Mouse (Mus musculus) MEL (cell line): ENCODE data around the gene Pde7b. TPM values are rescaled to one million over a fixed set of nuclear protein-coding genes. Genes with fewer than 3 reads are reported as not detected.

ENCODE experiments used
- DNase-seq: peaks from one replicate; pipeline ENCODE4 v3.0.0; 2011; ENCODE audit warnings: low read depth, low spot score
- H3K27ac ChIP-seq: 2 replicates; pipeline ENCODE4 v1.5.1; 2012; ENCODE audit warnings: low read depth, mild to moderate bottlenecking, control low read depth, low read length, moderate library complexity; ENCODE audit not compliant: control insufficient read depth
- H3K27me3 ChIP-seq, 2 experiments: fragments of 150-350 bp in 1 of 2; sonication (generic) in 1 of 2; 2 replicates each; pipeline ENCODE4 v1.6.1; 2012; ENCODE audit warnings: low read length in 2 of 2, mild to moderate bottlenecking in 2 of 2, improper control_type of control experiment in 1 of 2, moderate library complexity in 1 of 2; ENCODE audit not compliant: insufficient read depth in 2 of 2, control insufficient read depth in 1 of 2
- H3K36me3 ChIP-seq, 2 experiments: 2 replicates each; pipeline ENCODE4 v1.6.1; 2012 to 2014; ENCODE audit warnings: low read length in 2 of 2, improper control_type of control experiment in 1 of 2, inconsistent platforms in 1 of 2, mild to moderate bottlenecking in 1 of 2; ENCODE audit not compliant: insufficient read depth in 2 of 2, control insufficient read depth in 1 of 2
- H3K4me1 ChIP-seq, 2 experiments: fragments of 150-350 bp in 1 of 2; sonication (generic) in 1 of 2; 2 replicates each; pipeline ENCODE4 v1.6.1; 2012; ENCODE audit warnings: low read length in 2 of 2, improper control_type of control experiment in 1 of 2, mild to moderate bottlenecking in 1 of 2; ENCODE audit not compliant: insufficient read depth in 2 of 2, control insufficient read depth in 1 of 2
- H3K4me3 ChIP-seq, 2 experiments: fragments of 150-350 bp in 1 of 2; sonication (generic) in 1 of 2; 2 replicates each; pipeline ENCODE4 v1.5.1; 2012; ENCODE audit warnings: low read depth in 2 of 2, low read length in 2 of 2, mild to moderate bottlenecking in 2 of 2, moderate library complexity in 2 of 2, control low read depth in 1 of 2, improper control_type of control experiment in 1 of 2; ENCODE audit not compliant: control insufficient read depth in 1 of 2, insufficient read depth in 1 of 2
- H3K79me2 ChIP-seq: 2 replicates; pipeline ENCODE4 v1.6.1; 2012; ENCODE audit warnings: mild to moderate bottlenecking, low read length, moderate library complexity; ENCODE audit not compliant: control insufficient read depth, poor library complexity, insufficient read depth
- H3K9ac ChIP-seq: 2 replicates; pipeline ENCODE4 v1.6.1; 2012; ENCODE audit warnings: low read depth, mild to moderate bottlenecking, control low read depth, low read length, moderate library complexity; ENCODE audit not compliant: control insufficient read depth, poor library complexity, severe bottlenecking
- H3K9me3 ChIP-seq: fragments of 150-350 bp; sonication (generic); replicated peaks from 2 replicates; pipeline ENCODE4 v1.6.1; 2012; ENCODE audit warnings: mild to moderate bottlenecking, low read length, improper control_type of control experiment, moderate library complexity; ENCODE audit not compliant: insufficient read depth
- CHD2 ChIP-seq: IDR thresholded peaks from 2 replicates; pipeline ENCODE4 v1.6.1; 2011; ENCODE audit warnings: low read length, improper control_type of control experiment
- CTCF ChIP-seq, 3 experiments: IDR thresholded peaks in 2 of 3; conservative IDR thresholded peaks in 1 of 3; 2 replicates each; pipeline ENCODE4 v1.5.1; 2011 to 2012; ENCODE audit warnings: low read length in 3 of 3, low read depth in 2 of 3, mild to moderate bottlenecking in 2 of 3, improper control_type of control experiment in 1 of 3, inconsistent platforms in 1 of 3, mixed read lengths in 1 of 3, moderate library complexity in 1 of 3; ENCODE audit not compliant: control insufficient read depth in 1 of 3, insufficient read depth in 1 of 3, poor library complexity in 1 of 3, severe bottlenecking in 1 of 3
- E2F4 ChIP-seq: IDR thresholded peaks from 2 replicates; pipeline ENCODE4 v1.6.1; 2011; ENCODE audit warnings: low read depth, low read length, improper control_type of control experiment, borderline replicate concordance
- ELF1 ChIP-seq: IDR thresholded peaks from 2 replicates; pipeline ENCODE4 v1.6.1; 2014; ENCODE audit warnings: low read depth, mild to moderate bottlenecking, inconsistent platforms, low read length, improper control_type of control experiment, moderate library complexity
- EP300 ChIP-seq, 2 experiments: IDR thresholded peaks; 2 replicates each; pipeline ENCODE4 v1.6.1; 2011; ENCODE audit warnings: improper control_type of control experiment in 2 of 2, low read length in 2 of 2, low read depth in 1 of 2, mild to moderate bottlenecking in 1 of 2
- ETS1 ChIP-seq: IDR thresholded peaks from 2 replicates; pipeline ENCODE4 v1.6.1; 2012; ENCODE audit warnings: low read depth, mild to moderate bottlenecking, inconsistent platforms, low read length, improper control_type of control experiment, moderate library complexity
- GABPA ChIP-seq: IDR thresholded peaks from 2 replicates; pipeline ENCODE4 v1.6.1; 2012; ENCODE audit warnings: low read depth, mild to moderate bottlenecking, inconsistent platforms, low read length, improper control_type of control experiment, moderate library complexity
- GATA1 ChIP-seq: IDR thresholded peaks from 2 replicates; pipeline ENCODE4 v1.6.1; 2011; ENCODE audit warnings: low read depth, low read length, improper control_type of control experiment
- HCFC1 ChIP-seq: IDR thresholded peaks from 2 replicates; pipeline ENCODE4 v1.6.1; 2012; ENCODE audit warnings: low read depth, mild to moderate bottlenecking, inconsistent platforms, low read length, improper control_type of control experiment, moderate library complexity
- JUND ChIP-seq: IDR thresholded peaks from 2 replicates; pipeline ENCODE4 v1.6.1; 2011; ENCODE audit warnings: low read depth, mild to moderate bottlenecking, improper control_type of control experiment, low read length
- MAX ChIP-seq: IDR thresholded peaks from 2 replicates; pipeline ENCODE4 v1.6.1; 2011; ENCODE audit warnings: low read length, improper control_type of control experiment
- MYB ChIP-seq: IDR thresholded peaks from 2 replicates; pipeline ENCODE4 v1.6.1; 2011; ENCODE audit warnings: mild to moderate bottlenecking, low read depth, low read length, improper control_type of control experiment
- MYC ChIP-seq: IDR thresholded peaks from 2 replicates; pipeline ENCODE4 v1.6.1; 2011; ENCODE audit warnings: low read depth, mild to moderate bottlenecking, low read length, improper control_type of control experiment, moderate library complexity
- NELFE ChIP-seq: IDR thresholded peaks from 2 replicates; pipeline ENCODE4 v1.6.1; 2011; ENCODE audit warnings: low read depth, low read length, improper control_type of control experiment
- POLR2A ChIP-seq, 2 experiments: IDR thresholded peaks; 2 replicates each; pipeline ENCODE4 v1.6.1; 2011 to 2012; ENCODE audit warnings: low read length in 2 of 2, mild to moderate bottlenecking in 2 of 2, control low read depth in 1 of 2, improper control_type of control experiment in 1 of 2, low read depth in 1 of 2, moderate library complexity in 1 of 2; ENCODE audit not compliant: control insufficient read depth in 1 of 2, insufficient read depth in 1 of 2, poor library complexity in 1 of 2
- POLR2AphosphoS2 ChIP-seq: IDR thresholded peaks from 2 replicates; pipeline ENCODE4 v1.6.1; 2011; ENCODE audit warnings: low read length, improper control_type of control experiment
- POLR2AphosphoS5 ChIP-seq: IDR thresholded peaks from 2 replicates; pipeline ENCODE4 v1.6.1; 2012; ENCODE audit warnings: low read depth, borderline replicate concordance, mild to moderate bottlenecking, inconsistent platforms, low read length, moderate library complexity, mixed read lengths
- TAL1 ChIP-seq: IDR thresholded peaks from 2 replicates; pipeline ENCODE4 v1.6.1; 2012; ENCODE audit warnings: mild to moderate bottlenecking, inconsistent platforms, low read length, moderate library complexity, mixed read lengths
- TBP ChIP-seq: IDR thresholded peaks from 2 replicates; pipeline ENCODE4 v1.8.0; 2011; ENCODE audit warnings: low read depth, low read length, improper control_type of control experiment
- TCF12 ChIP-seq: IDR thresholded peaks from 2 replicates; pipeline ENCODE4 v1.6.1; 2014; ENCODE audit warnings: low read depth, mild to moderate bottlenecking, inconsistent platforms, low read length, improper control_type of control experiment, moderate library complexity
- UBTF ChIP-seq: IDR thresholded peaks from 2 replicates; pipeline ENCODE4 v1.6.1; 2012; ENCODE audit warnings: low read depth, mild to moderate bottlenecking, inconsistent platforms, low read length, improper control_type of control experiment, moderate library complexity, borderline replicate concordance; ENCODE audit not compliant: insufficient read depth
- USF2 ChIP-seq, 2 experiments: IDR thresholded peaks; 2 replicates each; pipeline ENCODE4 v1.6.1; 2011 to 2012; ENCODE audit warnings: improper control_type of control experiment in 2 of 2, low read length in 2 of 2, borderline replicate concordance in 1 of 2, inconsistent platforms in 1 of 2, low read depth in 1 of 2, mild to moderate bottlenecking in 1 of 2; ENCODE audit not compliant: insufficient read depth in 1 of 2
- ZC3H11A ChIP-seq: IDR thresholded peaks from 2 replicates; pipeline ENCODE4 v1.6.1; 2012; ENCODE audit warnings: low read depth, mild to moderate bottlenecking, inconsistent platforms, low read length, improper control_type of control experiment
- ZKSCAN1 ChIP-seq: IDR thresholded peaks from 2 replicates; pipeline ENCODE4 v1.6.1; 2012; ENCODE audit warnings: low read depth, mild to moderate bottlenecking, inconsistent platforms, low read length, improper control_type of control experiment, moderate library complexity
- ZMIZ1 ChIP-seq: IDR thresholded peaks from 2 replicates; pipeline ENCODE4 v1.6.1; 2012; ENCODE audit warnings: low read depth, mild to moderate bottlenecking, inconsistent platforms, low read length, improper control_type of control experiment, moderate library complexity
- ZNF384 ChIP-seq: IDR thresholded peaks from 2 replicates; pipeline ENCODE4 v1.6.1; 2012; ENCODE audit warnings: low read depth, mild to moderate bottlenecking, inconsistent platforms, low read length, improper control_type of control experiment
- polyA plus RNA-seq, 2 experiments: library from polyadenylated mRNA; stranded (reverse) in 1 of 2; unstranded in 1 of 2; fragments of >175 nt in 1 of 2; fragments of >200 nt in 1 of 2; gene quantifications; 2 replicates each; pipeline versions ENCODE4 v1.2.1 to v1.2.4; 2012; ENCODE audit warnings: low replicate concordance in 2 of 2, low read depth in 1 of 2; ENCODE audit not compliant: insufficient read length in 2 of 2, insufficient read depth in 1 of 2, missing spikeins in 1 of 2
- total RNA-seq: library from RNA; depleted of rRNA; stranded (reverse); fragments of 300-350 nt; gene quantifications from 2 replicates; pipeline ENCODE4 v1.2.3, GENCODE M21; 2012

Gene Pde7b
- total and polyA plus RNA-seq, 3 experiments: 0.04 TPM; not detected in 2

- no peaks in the 10 kb centered on the region for H3K9me3 ChIP-seq
- H3K79me2 ChIP-seq: no peaks in the 10 kb centered on the region
- H3K36me3 ChIP-seq: no peaks in the 10 kb centered on the region
- peaks cover 0 to 8% of the 10 kb centered on the region in 2 experiments; a peak in 3 of 4 replicates for H3K27me3 ChIP-seq
- no peak overlapping the region for H3K9ac ChIP-seq
- H3K4me1 ChIP-seq: no peaks in the 10 kb centered on the region
- no peak for DNase-seq
- H3K4me3 ChIP-seq: no peak overlapping the region
- TF ChIP-seq USF2 (IDR thresholded peaks at IDR 0.05; ENCODE audit: borderline replicate concordance in 1 of 2, insufficient read depth in 1 of 2, low read depth in 1 of 2, low read length in 2 of 2) (no peak), E2F4 (no peak), ZC3H11A (no peak), POLR2AphosphoS5 (no peak), MYB (no peak), ZMIZ1 (no peak), UBTF (no peak), TAL1 (no peak), ZNF384 (no peak)
- no peak overlapping the region for H3K27ac ChIP-seq
Observed at GRCm38 (mm10) chr10:20724451-20724850, 427 bp downstream of the Pde7b start.

- Histone ChIP-seq H3K9me3 (no peaks in the 10 kb centered on the region), H3K27ac (no peak overlapping the region), H3K36me3 (no peaks in the 10 kb centered on the region), H3K27me3 (peaks cover 0 to 8% of the 10 kb centered on the region in 2 experiments; a peak in 3 of 4 replicates), H3K4me1 (no peaks in the 10 kb centered on the region), H3K4me3 (no peak overlapping the region), H3K79me2 (no peaks in the 10 kb centered on the region), H3K9ac (no peak overlapping the region)
- no peak for DNase-seq
- TF ChIP-seq TCF12 (no peak), USF2 (IDR thresholded peaks at IDR 0.05; ENCODE audit: borderline replicate concordance in 1 of 2, insufficient read depth in 1 of 2, low read depth in 1 of 2, low read length in 2 of 2) (no peak), CHD2 (no peak), MYC (no peak), GATA1 (no peak), ZKSCAN1 (no peak), ZC3H11A (no peak), POLR2A (IDR thresholded peaks at IDR 0.05; ENCODE audit: control insufficient read depth in 1 of 2, insufficient read depth in 1 of 2, low read depth in 1 of 2, low read length in 2 of 2, poor library complexity in 1 of 2) (no peak)
- TF ChIP-seq, all 39 proteins: peak for 0
Observed at GRCm38 (mm10) chr10:20723962-20724361, 916 bp downstream of the Pde7b start.

- H3K4me1 ChIP-seq: no peaks in the 10 kb centered on the region
- H3K4me3 ChIP-seq: no peak overlapping the region
- no peak overlapping the region for H3K9ac ChIP-seq
- no peaks in the 10 kb centered on the region for H3K36me3 ChIP-seq
- H3K79me2 ChIP-seq: no peaks in the 10 kb centered on the region
- DNase-seq: no peak
- H3K9me3 ChIP-seq: no peaks in the 10 kb centered on the region
- peaks cover 0 to 8% of the 10 kb centered on the region in 2 experiments; a peak in 3 of 4 replicates for H3K27me3 ChIP-seq
- no peak overlapping the region for H3K27ac ChIP-seq
- no peak for TF ChIP-seq UBTF
- no peak for TF ChIP-seq GABPA
- TF ChIP-seq HCFC1: no peak
- TF ChIP-seq TAL1: no peak
- no peak for TF ChIP-seq ETS1
- TF ChIP-seq ELF1: no peak
- no peak for TF ChIP-seq MYB
- TF ChIP-seq CHD2: no peak
- TF ChIP-seq POLR2A (IDR thresholded peaks at IDR 0.05; ENCODE audit: control insufficient read depth in 1 of 2, insufficient read depth in 1 of 2, low read depth in 1 of 2, low read length in 2 of 2, poor library complexity in 1 of 2): no peak
- TF ChIP-seq POLR2AphosphoS2: no peak
- TF ChIP-seq GATA1: no peak
- no peak for TF ChIP-seq EP300 (IDR thresholded peaks at IDR 0.05; ENCODE audit: low read depth in 1 of 2, low read length in 2 of 2)
- TF ChIP-seq MAX: no peak
- TF ChIP-seq JUND: no peak
- no peak for TF ChIP-seq CTCF (IDR thresholded peaks at IDR 0.05 in 2 of 3, conservative IDR thresholded peaks at IDR 0.05 in 1 of 3; ENCODE audit: control insufficient read depth in 1 of 3, insufficient read depth in 1 of 3, low read depth in 2 of 3, low read length in 3 of 3, poor library complexity in 1 of 3, severe bottlenecking in 1 of 3)
- TF ChIP-seq TBP: no peak
- no peak for TF ChIP-seq NELFE
Observed at GRCm38 (mm10) chr10:20723521-20723915, 1.4 kb downstream of the Pde7b start.
